Mouse (Mus musculus): Measurements from ENCODE around the gene Tomm6.

Tomm6 gene

DNA sequence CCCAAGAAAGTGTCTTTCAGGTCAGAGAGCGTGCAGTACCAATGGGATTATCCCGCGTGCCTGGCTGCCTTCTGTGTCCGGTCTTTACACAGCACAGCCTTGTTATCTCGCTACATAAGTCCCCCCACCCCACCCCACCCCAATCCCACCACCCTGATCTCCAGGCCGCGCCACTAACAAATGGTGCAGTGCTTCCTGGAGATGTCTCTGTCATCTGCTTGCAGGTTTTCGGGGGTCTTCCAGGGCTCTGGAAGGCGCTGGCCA lies at the start of gene Tomm6:
Tomm6 (minus strand) TSS at position 43 of the 264 bp plus-strand sequence.
- no peak for DNase-seq (ENCODE audit: low spot score in 2 of 2)

DNA sequence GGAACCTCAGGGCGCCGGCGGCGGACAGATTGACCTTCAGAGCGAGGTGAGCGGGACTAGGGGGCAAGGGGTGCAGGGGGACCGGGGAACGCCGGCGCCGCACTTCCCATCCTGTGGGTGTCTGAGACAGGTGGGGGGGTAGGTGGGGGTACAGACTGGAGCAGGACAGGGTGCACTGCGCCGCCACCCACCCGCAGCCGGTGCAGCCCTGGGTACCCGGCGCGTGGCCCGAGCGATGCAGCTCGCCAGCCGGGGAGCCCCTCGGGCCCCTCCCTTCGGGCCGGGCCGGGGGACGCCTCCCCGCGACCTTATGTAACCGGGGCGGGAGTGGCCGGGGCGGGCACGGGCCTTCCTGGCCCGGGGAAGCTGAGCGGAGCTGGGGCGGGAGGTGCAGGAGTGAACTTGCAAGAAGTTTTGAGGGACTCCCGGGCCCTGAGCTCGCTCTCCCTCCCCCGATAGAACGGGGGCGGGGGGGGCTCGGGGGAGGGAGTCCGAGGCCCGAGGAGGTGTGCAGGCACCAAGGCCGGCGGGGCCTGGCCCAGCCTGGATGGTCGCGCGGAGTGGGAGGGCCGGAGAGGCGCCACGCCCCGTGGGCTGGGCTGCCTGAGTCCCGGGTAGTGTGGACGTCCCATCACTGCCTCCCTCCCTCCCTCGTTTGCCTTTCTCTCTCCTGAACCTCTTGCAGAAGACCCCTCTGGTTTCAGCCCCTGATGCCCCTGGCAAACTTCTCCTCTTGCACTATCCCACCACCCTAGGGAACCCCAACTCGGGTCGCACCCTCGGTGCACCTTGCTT lies 49.3 kb upstream of the Tomm6 start:
- DNase-seq (ENCODE audit: low spot score in 2 of 2) = peak; percentile 95 to 96

DNA sequence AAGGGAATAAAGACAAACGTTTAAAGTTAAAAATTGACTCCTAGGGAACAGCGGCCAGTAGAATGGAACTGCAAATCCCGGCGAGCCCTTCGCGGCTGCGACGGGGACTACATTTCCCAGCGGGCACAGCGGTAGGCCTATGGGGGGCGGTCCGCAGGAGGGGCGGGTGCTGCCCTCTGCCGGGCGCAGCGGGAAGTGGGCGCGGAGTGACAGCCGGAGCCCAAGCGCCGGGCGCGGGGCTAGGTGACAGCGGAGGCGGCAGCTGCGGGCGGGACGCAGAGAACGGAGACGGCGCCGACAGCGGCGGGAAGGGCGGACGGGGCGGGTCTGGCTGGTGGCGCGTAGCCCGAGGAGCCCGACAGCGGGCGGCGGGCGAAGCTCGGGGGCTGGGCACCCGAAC lies 48.7 kb upstream of the Tomm6 start, which contains the start of gene Tfeb:
Tfeb (plus strand) TSS at position 175 of the 400 bp plus-strand sequence.
- DNase-seq (ENCODE audit: low spot score in 2 of 2) = peak; percentile 95 to 96

DNA sequence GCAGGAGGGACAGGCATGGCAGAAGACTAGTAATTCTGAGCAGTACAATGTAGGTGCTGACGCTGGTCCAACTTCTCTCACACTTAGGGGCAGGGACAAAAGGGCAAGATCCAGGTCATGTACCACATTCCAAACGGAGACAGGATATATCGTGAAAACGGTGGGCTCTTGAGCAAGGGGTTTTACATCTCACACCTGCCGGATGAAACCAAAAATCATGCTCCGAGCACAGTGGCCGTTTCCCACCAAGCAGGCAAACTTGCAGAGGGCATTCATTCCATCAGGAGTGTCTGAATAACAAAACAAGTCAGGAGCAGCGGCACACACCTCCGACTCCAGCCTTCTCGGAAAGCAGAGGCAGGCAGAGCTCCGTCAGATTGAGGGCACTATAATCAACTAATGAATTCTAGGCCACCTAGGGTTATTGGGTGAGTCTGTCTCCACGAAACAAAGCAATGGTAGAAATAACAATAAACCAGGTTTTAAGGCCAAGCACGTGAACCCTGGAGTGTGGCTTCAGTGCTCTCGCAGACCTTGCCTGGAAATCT lies 47.4 kb upstream of the Tomm6 start:
- DNase-seq (ENCODE audit: low spot score in 2 of 2) = no peak

DNA sequence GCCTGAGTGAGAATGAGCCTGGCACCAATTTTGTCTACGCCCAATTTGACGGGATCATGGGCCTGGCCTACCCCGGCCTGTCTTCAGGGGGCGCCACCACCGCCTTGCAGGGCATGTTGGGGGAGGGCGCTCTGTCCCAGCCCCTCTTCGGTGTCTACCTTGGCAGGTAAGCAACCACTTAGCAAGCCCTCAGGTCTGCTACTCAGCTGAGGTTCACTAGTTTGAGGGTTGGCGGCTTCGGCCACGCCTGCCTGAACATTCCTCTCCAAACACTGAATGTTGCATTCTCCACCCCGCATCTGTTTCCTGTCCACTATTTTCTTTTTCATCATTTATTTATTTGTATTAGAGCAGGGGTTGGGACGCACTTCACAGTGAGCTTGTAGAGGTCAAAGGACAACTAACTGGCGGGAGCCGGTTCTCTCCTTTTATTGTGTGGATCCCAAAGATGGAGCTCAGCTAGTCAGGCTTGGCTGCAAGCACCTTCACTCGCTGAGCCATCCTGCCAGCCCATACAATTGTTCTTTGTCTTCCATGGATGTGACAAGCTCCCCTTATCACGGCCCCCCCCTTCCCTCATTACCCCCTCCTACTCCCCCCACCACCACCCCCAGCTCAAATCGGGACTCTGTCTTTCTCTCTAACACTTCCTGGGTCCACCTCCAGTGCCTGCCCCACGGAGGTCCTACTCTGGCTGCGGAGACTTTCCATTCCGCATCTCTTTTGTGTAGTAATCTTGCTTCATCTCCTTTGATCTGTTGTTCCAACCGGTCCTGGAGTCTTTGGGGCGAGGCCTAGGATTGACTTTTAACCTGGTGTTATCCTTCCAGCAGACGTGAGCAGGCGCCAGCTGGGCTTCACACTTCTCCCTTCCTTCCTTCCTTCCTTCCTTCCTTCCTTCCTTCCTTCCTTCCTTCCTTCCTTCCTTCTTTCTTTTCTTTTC lies 42.7 kb upstream of the Tomm6 start:
- no peak for DNase-seq (ENCODE audit: low spot score in 2 of 2)

DNA sequence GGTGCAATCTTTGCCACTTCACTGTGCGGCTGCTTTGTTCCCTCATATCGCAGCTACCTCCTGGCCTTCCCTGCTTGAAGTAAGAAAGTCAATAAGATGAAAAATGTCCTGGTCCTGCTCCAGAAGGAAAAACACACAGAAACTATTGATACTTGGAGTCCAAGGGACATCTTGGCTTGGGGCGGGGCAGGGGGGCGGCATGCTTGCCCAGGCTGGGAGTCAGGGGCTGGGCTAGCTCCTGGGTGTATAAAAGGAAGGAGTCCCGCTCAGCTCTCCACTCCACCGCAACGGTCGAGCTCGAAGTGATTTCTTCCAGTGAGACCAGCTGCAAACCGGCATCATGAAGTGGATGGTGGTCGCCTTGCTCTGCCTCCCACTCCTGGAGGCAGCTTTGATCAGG lies 38.4 kb upstream of the Tomm6 start, which contains the start of gene Pgc:
Pgc (plus strand) TSS at position 277 of the 400 bp plus-strand sequence.
- DNase-seq (ENCODE audit: low spot score in 2 of 2) = no peak

DNA sequence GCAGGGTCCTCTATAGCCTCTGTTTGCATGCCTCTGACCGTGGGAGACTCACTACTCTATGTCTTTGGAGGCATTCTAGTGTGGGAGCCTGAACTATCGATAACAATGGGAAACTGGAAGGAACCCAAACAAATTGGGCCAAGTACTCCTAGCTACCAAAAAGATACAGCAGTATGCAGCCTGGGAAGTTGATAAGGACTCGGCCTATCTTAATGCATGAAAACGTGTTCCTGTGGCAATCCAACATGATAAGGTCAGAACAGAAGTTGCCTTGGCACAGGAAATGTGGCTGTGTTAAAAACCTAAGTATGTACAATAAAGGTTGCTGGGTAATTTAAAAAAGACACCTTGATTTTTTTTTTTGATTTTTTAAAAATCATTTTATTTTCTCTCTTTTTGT lies 33.0 kb upstream of the Tomm6 start:
- DNase-seq (ENCODE audit: low spot score in 2 of 2) = no peak

DNA sequence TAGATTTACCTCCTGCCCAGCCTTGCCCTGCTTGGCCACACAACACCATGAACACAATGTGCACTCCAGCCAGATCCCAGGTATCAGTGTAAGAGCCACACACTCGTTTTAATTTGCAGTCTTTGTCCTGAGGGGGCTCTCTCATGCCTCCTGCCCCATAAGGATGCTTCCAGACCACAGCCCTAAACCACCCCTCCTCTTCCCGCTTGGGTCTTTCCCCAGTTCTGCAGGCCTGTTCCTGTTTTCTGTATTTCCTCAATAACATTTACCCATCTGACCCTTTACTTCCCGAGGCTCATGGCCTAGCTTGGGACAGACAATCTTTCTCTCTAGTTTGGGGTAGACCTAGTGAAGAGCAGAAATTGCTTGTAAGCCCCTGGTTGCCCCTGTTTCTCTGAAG lies 26.9 kb upstream of the Tomm6 start:
- no peak for DNase-seq (ENCODE audit: low spot score in 2 of 2)

DNA sequence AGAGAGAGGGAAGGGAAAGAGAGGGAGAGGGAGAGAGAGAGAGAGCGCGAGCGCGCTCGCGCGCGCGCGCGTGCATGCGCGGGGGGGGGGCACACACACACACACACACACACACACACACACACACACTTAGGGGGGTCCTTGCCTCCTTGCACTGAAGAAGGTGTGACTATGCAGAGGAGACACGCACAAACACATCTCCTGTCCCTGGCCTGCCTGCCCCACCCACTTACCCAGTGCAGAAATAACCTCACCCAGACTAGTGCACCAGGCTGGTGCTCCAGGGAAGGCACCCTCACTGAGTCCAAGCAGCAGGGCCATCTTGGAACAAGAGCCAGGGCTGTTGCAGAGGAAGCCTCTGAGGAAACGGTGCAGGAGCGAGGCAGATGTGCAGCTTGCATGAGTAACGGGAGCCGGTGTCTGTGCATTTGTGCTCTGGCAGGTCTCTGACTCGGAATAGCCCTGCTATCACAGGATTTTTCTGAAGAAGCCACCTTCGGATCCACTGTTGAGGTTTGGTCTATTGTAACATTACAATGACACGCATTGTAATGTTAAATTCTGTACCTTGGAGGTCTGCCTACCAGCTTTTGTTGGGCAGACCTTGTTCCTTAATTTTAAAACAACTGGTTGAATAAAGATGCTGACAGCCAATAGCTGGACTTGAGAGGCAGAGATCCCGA lies 24.8 kb upstream of the Tomm6 start:
- DNase-seq (ENCODE audit: low spot score in 2 of 2) = no peak

DNA sequence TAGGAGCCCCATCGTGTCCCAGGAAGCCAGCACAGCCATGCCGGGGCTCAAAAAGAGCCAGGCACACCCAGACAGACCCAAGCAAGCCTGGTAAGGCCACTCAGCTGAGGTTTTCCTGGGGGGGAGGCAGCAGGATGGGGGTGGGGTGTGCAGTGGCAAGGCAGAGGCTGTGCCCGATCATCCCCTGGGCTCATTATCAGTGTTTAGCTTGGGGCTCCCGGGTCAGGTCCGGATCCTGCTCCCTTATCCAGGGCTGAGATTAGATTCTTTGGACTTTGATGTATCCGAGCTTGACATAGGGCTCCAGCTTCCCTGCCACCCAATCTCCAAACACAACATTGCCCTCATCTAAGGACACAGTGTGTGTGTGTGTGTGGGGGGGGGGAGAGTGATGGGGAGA lies 23.7 kb upstream of the Tomm6 start:
- DNase-seq (ENCODE audit: low spot score in 2 of 2) = no peak

DNA sequence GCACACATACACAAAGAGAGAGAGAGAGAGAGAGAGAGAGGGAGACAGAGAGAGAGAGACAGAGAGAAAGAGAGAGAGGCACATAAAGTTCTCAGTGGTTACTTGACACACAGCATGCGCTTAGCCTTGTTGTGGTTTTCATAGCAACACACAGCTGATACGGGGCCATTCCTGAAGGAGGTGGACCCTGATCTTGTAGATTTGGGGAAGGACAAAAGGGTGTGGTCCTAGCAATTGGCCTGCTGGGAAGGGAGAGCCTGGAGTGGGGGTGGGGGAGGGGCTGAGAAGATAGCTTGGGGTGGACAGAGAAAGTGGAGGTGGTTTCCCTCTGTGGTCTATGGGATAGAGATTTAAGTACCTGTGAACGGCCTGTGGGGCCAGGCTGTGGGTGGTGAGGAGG lies 21.9 kb upstream of the Tomm6 start:
- no peak for DNase-seq (ENCODE audit: low spot score in 2 of 2)

DNA sequence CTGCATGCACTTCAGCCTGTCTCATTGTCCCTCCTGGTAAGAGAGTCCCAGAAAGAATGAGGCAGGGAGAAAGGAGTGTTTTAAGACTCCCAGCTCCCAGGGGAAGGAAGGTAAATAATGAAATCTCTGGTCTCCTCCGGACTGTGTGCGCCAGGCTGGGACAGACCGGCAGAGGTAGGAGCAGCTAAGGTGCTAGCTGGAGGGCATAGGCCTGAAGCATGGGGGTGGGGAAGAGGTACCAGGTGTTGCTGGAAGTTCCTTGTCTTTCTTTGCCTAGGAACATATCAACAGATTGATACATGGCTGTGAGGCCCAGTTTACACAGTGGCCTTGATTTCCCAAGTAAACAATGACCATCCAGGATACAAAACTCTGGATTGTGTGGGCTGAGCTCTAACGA lies 20.8 kb upstream of the Tomm6 start:
- DNase-seq (ENCODE audit: low spot score in 2 of 2) = no peak

DNA sequence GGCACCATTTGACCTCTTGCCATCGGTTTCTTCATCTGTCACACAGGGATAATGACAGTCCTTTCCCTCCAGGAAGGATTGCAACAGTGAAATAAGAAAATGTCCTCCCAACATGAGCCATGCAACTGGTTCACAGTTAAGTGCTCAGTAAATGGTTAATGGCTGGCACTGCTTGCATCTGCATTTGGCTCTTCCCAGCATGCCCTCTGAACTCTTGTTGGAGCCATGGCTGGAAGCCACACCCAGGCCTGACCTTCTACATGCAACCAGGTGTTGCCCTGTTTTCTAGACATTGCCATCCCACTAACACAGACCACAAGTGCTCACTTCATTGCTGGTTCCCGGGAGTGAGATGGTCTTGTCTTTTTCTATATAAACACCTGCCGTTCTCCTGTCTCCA lies 19.8 kb upstream of the Tomm6 start:
- no peak for DNase-seq (ENCODE audit: low spot score in 2 of 2)

DNA sequence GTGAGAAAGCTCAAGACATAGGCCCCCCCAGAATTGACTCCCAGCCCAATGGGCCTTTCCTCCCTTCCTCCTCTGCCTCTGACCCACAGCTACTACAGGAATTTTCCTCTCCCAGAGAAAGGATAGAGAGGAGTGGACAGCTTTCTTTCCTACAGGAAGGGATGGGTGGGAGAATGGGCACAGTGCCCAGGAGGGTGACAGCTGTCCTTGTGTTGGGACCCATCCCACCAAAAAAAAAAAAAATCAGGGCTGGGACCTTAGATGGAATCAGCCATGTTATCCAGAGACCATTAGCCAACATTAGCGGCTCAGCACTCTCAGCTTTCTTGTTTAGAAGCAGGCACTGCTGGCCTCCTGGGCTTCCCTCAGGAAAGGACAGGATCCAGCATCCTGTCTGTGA lies 18.0 kb upstream of the Tomm6 start:
- DNase-seq (ENCODE audit: low spot score in 2 of 2) = no peak

DNA sequence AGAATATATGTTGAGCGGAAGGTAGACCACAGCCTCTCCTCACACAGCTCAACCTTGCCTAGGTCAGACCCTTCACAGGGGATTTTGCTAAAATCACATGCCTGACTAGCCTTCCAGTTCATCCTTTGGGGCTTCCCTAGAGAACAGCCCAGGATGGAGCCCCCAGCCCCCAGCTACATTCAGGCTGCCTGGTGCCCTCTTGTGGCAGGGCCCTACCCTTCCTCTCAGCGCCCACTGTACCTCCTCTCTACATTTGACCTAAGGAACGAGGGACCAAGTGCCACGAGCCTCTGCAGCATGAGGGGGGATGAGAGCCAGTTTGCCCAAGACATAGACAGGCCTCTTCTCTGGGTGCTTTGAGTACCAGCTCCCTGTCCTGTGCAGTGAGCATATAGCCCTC lies 16.5 kb upstream of the Tomm6 start:
- no peak for DNase-seq (ENCODE audit: low spot score in 2 of 2)

DNA sequence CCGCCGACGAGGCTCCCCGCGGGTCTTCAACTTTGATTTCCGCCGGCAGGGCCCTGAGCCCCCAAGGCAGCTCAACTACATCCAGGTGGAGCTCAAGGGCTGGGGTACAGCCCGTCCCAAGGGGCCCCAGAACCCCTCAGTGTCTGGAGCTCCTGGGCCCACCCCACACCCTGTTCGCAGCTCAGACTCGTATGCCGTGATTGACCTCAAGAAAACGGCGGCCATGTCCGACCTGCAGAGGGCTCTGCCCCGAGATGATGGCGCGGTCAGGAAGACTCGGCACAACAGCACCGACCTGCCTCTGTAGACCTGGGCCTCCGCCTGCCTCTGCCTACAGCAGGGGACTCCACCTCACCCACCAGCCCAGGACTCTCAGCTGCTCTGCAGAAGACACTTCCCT lies 15.4 kb upstream of the Tomm6 start:
- no peak for DNase-seq (ENCODE audit: low spot score in 2 of 2)

DNA sequence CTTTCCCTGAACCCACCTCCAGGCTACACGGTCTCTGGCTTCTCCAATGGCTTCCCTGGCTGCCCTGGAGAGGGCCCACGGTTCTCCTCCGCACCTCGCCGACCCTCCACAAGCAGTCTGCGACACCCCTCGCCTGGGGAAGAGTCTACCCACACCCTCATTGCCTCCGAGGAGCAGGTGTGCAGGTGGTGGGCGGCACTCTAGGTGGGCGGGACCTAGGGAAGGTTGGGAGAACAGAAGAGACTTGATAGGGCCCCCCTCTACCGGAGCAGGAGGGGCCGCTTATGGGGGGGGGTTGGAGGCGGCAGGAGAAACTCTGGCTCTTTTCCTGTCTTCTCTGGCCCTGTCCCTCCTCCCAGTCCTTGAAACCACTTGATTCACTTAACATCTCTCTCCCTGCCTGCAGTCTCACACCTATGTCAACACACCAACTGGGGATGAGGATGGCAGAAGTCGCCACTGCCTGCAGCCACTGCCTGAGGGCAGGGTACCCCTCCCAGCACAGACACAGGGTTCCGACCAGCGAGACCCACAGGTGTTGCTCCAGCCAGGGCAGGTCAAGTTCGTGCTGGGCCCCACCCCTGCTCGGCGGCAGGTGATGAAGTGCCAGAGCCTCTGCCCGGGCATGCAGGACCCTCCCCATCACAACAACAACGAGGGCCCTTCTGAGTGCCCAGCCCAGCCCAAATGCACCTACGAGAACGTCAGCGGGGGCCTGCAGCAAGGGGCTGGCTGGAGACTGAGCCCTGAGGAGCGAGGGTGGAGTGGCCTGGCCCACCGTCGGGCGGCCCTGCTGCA lies 14.6 kb upstream of the Tomm6 start:
- no peak for DNase-seq (ENCODE audit: low spot score in 2 of 2)

DNA sequence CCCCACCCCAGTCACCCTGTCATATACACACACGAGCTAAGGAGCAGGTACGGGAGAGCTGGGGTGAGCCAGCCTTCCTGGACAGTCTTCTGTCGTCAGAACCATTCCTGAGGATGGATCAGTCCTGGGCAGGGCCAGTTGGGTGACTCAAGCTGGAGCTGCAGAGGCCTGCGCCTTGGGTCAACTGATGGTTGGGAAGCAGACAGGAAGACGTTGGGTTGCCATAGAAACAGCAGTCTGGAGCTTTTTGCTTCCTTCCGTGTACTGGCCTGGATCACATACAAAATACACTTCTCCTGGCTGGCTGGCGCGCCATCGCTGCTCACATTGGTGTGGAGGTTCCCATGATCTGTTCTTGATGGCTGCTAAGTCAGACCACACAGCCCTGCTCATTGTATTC lies 13.6 kb upstream of the Tomm6 start:
- no peak for DNase-seq (ENCODE audit: low spot score in 2 of 2)

DNA sequence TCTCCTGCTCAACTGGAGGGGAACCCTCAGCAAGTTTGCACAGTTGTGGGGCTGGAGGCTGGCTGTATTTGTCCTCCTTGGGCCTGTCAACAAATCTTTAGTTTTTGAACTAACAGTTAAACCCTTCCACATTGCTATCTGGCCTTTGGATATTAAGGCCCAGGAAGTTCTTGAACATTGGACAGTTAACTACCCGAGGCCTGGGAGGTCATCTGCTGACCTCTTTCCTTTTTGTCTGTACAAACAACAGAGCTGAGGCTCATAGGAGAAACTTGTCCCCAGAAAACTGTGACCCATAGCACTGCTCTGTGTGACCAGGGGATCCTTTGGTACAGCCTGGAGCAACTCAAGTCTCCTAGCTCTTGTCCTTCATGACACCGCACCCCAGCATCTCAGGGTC lies 10.9 kb upstream of the Tomm6 start:
- no peak for DNase-seq (ENCODE audit: low spot score in 2 of 2)

DNA sequence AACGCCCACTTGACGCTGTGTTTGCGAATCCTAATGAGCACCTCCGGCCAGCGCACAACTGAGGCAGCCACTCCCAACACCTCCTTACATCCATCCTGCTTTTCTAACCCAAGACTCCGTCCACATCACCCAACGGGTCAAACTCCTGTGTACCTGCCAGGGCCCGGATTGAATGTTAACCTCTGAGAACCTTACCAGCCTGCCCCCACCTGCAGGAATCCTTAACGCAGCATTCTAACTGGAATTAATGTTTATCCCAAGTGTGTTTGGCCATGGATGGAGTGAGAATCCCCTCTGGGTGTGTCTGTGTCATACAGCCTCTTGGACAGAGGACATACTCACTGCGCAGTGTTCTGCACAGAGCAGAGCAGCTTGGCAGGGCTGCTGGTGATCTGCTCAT lies 10.0 kb upstream of the Tomm6 start:
- no peak for DNase-seq (ENCODE audit: low spot score in 2 of 2)

DNA sequence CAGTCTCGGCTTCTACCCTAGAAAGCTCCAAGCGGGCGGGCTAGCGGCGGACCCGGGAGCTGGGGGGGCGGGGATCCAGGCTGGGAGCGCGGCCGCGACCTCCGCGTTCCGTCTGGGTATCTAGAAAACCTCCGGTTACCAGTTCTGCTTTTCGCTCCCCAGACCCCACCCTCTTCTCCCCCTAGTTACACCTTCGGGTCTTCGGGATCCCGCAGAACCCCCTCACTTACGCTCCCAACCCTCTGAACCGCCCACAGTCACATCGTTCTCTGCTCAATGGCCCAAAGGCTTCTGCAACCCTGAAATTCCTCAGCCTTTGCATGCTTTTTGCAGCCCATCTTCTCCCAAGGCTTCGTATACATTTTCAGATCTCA lies 7.1 kb upstream of the Tomm6 start:
- DNase-seq (ENCODE audit: low spot score in 2 of 2) = no peak
